Mouse (Mus musculus) olfactory bulb, adult 2 months (tissue): ENCODE results near the gene Haghl.

Source experiments
- CTCF ChIP-seq: fragments of 200-500 bp; IDR thresholded peaks from 2 replicates; pipeline ENCODE4 v1.5.1; 2012; ENCODE audit warnings: low read depth, mild to moderate bottlenecking, low read length, moderate library complexity; ENCODE audit not compliant: insufficient read depth
- POLR2A ChIP-seq: fragments of 200-500 bp; IDR thresholded peaks from 2 replicates; pipeline ENCODE4 v1.6.1; 2012; ENCODE audit warnings: mild to moderate bottlenecking, low read depth, low read length, moderate library complexity; ENCODE audit not compliant: insufficient read depth

GRCm38 (mm10) chr17:25755086-25755485, 30.4 kb downstream of the Haghl start:
- TF ChIP-seq CTCF (no peak), POLR2A (no peak)
